Mouse (Mus musculus) retina, embryonic 14.5 days (tissue): ENCODE results near the gene Gm21094.
"Not testable (repeated sequence)": the region's sequence is repeated elsewhere in the genome, so short reads cannot be mapped to it uniquely, and the experiment has no call there.

Experiments
- DNase-seq: peaks from one replicate; pipeline ENCODE4 v3.0.0-alpha.2; 2015; ENCODE audit warnings: low spot score

Gene Gm21094

GRCm38 (mm10) chrY:32620343-32620742 lies at the start of gene Gm21094:
Gm21094 (minus strand) TSS chrY:32620443.
- DNase-seq = not testable (repeated sequence)
